Mouse (Mus musculus) stomach, postnatal 0 days (tissue): ENCODE results near the gene Nek7.

Experiments
- CTCF ChIP-seq: IDR thresholded peaks from 2 replicates; pipeline ENCODE4 v1.5.1; 2016; ENCODE audit warnings: antibody characterized with exemption, low read depth, mild to moderate bottlenecking, moderate library complexity
- EP300 ChIP-seq: optimal IDR thresholded peaks from 2 replicates; pipeline ENCODE3; 2016; ENCODE audit warnings: antibody characterized with exemption

DNA sequence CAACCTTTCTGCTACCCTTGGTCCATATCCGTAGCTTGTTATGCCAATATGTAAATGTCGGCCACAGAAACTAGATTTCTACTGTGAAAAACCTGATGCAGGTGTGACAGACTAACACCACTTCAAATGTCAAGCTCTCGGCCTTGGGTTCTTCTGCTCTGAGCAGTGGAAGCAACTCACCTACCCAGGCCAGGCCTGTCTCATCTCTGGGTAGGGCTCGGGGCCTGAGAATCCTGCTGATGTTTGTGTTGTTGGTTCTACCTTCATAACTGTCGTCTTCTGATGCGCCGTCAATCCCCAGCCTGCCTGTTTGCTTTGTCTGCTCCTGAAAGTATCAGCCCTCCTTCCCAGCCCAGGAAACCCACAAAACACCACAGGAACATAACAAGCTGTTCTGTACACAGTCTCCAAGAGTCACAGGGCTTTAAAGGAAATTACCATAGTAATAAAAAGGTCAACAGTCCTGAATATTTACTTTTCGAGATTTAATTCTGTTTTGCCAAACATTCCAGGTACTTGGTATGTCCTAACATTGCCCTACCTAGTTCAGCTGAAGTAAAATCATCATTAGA lies 29.4 kb downstream of the Nek7 start:
- TF ChIP-seq CTCF (no peak), EP300 (no peak)
